Mouse (Mus musculus): ENCODE measurements around the gene Eml6. TPM values are rescaled to one million over a fixed set of nuclear protein-coding genes. Genes with fewer than 3 reads are reported as not detected.

Eml6 gene
- polyA plus RNA-seq, 1 experiment from 2014 or later = 0.25 TPM

DNA sequence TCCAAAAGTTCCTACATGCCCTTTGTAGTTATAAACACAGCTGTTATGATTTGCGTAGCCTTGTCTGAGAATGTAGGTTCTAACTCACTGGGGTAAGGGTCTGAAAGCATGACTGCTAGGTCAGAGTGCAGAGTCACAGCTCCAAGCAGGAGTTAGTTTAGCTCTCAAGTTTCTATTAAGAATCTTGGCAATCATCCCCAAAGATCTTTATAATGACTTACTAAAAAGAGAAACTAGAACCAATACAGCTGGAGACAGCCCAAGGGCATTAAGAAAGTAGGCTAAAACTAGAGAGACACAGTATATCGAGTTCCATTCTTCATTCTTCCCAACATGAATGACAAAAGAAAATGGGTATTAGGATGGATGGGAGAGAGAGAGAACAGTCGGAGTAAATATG is 81.2 kb downstream of the Eml6 start:
- TF ChIP-seq CTCF (IDR thresholded peaks at IDR 0.05; ENCODE audit: low read depth) = no peak
- H3K27me3 ChIP-seq (ENCODE audit: insufficient read depth, low read length) = no peaks in the 10 kb centered on the region
- WGBS = 59% methylated on average over 3 of the region's 3 CpGs
- H3K4me3 ChIP-seq (ENCODE audit: low read depth, low read length) = no peak overlapping the region
- no peaks in the 10 kb centered on the region for H3K9me3 ChIP-seq (ENCODE audit: low read depth, low read length)
- no peaks in the 10 kb centered on the region for H3K4me1 ChIP-seq (ENCODE audit: insufficient read depth)
- H3K36me3 ChIP-seq (ENCODE audit: insufficient read depth) = no peaks in the 10 kb centered on the region
- no peak overlapping the region for H3K4me2 ChIP-seq
- no peak overlapping the region for H3K9ac ChIP-seq
- no peak overlapping the region for H3K27ac ChIP-seq (ENCODE audit: low read depth)
- no peak for ATAC-seq (ENCODE audit: insufficient read depth)
- peak; percentile 48 for DNase-seq

DNA sequence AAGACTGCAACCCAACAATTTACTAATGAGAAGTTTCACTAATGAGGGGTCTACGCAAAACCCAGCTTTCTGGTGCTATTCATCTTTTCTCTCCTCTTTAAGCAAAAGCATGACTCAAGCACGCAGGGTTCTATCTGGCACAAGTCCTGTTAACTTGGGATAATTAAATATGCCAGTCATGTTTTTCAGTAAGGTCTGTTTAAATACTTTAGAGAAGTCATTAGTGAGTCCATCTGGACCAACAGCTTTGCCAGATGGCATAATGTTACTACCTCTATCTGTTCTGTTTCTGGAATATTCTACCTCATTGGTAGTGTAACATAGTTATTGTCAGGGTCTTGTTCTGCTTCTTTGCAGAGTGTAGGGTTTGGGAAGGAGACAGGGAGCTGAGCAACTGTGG is 101.5 kb downstream of the Eml6 start:
- DNase-seq = no peak
- 71% methylated on average over 2 of the region's 2 CpGs for WGBS
- ATAC-seq (ENCODE audit: insufficient read depth) = no peak
- Histone ChIP-seq H3K4me1 (ENCODE audit: insufficient read depth) (no peaks in the 10 kb centered on the region), H3K4me2 (no peak overlapping the region), H3K9ac (no peak overlapping the region), H3K4me3 (ENCODE audit: low read depth, low read length) (no peak overlapping the region), H3K27ac (ENCODE audit: low read depth) (no peak overlapping the region), H3K9me3 (ENCODE audit: low read depth, low read length) (no peaks in the 10 kb centered on the region), H3K27me3 (ENCODE audit: insufficient read depth, low read length) (no peaks in the 10 kb centered on the region), H3K36me3 (ENCODE audit: insufficient read depth) (no peaks in the 10 kb centered on the region)
- TF ChIP-seq CTCF (IDR thresholded peaks at IDR 0.05; ENCODE audit: low read depth) = no peak

DNA sequence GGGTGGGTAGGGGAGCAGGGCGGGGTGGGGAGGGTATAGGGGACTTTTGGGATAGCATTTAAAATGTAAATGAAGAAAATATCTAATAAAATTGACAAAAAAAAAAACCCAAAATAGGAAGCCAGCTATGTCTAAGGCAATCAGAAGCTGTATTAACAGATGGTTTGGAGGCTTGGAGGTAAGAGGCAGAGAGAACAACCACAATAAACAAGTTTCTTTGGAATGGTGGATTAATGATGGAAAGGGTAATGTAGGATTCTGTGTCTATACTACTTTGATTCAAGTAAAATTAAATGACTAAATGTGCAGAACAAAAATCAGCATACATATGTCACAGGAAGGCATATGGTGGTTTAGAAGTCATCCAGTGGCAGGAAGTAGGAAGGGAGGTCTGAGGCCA is 102.0 kb downstream of the Eml6 start:
- no peaks in the 10 kb centered on the region for H3K27me3 ChIP-seq (ENCODE audit: insufficient read depth, low read length)
- no peak overlapping the region for H3K4me2 ChIP-seq
- no peaks in the 10 kb centered on the region for H3K9me3 ChIP-seq (ENCODE audit: low read depth, low read length)
- ATAC-seq (ENCODE audit: insufficient read depth) (no peak), DNase-seq (no peak)
- H3K9ac ChIP-seq = no peak overlapping the region
- no peaks in the 10 kb centered on the region for H3K4me1 ChIP-seq (ENCODE audit: insufficient read depth)
- no peak for TF ChIP-seq CTCF (IDR thresholded peaks at IDR 0.05; ENCODE audit: low read depth)
- H3K4me3 ChIP-seq (ENCODE audit: low read depth, low read length) = no peak overlapping the region
- H3K27ac ChIP-seq (ENCODE audit: low read depth) = no peak overlapping the region
- no peaks in the 10 kb centered on the region for H3K36me3 ChIP-seq (ENCODE audit: insufficient read depth)
- WGBS = 73% methylated on average over 1 of the region's 1 CpGs

DNA sequence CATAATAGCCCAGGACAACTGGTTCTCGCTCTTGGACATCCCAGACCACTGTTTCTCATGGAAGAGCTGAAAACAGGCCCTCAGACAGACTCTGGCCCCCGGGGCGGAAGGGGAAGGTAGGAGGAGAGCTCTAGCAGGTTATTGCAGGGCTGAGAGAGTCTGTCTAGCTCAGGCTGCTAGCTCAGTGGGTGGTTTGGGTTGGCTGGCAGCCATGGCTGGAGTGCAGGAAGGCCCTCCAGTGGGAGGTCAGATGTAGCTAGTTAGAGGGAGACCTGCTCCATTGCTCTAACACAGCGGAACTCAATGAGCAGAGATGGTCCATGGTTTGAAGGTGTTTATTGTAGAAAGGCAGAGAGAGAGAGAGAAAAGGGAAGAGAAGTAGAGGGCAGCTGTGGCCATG is 112.7 kb downstream of the Eml6 start:
- Histone ChIP-seq H3K27ac (ENCODE audit: low read depth) (no peak overlapping the region), H3K4me2 (no peak overlapping the region), H3K9ac (no peak overlapping the region), H3K9me3 (ENCODE audit: low read depth, low read length) (no peaks in the 10 kb centered on the region), H3K27me3 (ENCODE audit: insufficient read depth, low read length) (no peaks in the 10 kb centered on the region), H3K36me3 (ENCODE audit: insufficient read depth) (no peaks in the 10 kb centered on the region), H3K4me1 (ENCODE audit: insufficient read depth) (no peaks in the 10 kb centered on the region), H3K4me3 (ENCODE audit: low read depth, low read length) (no peak overlapping the region)
- no peak for ATAC-seq (ENCODE audit: insufficient read depth)
- WGBS = 83% methylated on average over 4 of the region's 4 CpGs
- no peak for TF ChIP-seq CTCF (IDR thresholded peaks at IDR 0.05; ENCODE audit: low read depth)
- DNase-seq = no peak

DNA sequence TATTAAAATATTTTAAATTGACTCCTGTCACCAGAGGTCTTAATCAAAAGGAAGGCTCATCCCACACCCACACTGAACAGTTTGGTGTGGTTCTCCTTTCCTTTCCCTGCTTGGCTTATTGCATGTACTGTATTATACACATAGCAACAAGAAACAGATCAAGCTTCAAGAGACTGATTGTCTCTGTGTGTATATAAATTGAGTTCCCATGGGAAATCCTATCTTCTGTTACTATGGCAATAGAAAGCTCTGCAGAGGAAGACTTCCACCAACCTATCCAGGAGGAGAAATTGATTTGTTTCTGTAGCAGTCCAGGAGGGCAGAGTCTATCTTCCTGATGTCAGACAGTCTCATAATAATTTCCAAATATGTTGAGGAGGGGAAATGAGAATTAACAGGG is 116.5 kb downstream of the Eml6 start:
- no peak for TF ChIP-seq CTCF (IDR thresholded peaks at IDR 0.05; ENCODE audit: low read depth)
- H3K4me1 ChIP-seq (ENCODE audit: insufficient read depth) = no peaks in the 10 kb centered on the region

DNA sequence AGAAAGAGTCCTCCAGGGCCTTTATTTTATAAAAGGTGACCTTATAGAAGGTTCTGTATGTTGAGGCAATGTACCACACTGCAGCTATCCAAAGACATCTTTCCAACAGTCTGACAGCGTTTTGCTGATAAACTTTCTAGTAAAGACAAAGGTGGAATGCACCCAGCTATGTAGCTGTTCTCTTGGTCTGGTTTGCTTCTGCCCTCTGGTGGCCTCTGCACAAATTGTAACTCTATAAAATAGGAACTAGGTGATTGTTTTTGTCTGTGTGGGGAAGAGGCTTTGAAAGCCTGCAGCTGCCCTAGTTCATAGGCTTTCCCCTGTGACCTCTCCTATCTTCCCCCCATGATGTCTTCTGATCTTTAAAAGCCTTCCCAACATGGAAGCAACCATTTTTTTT is 140.7 kb downstream of the Eml6 start:
- Histone ChIP-seq H3K4me1 (ENCODE audit: insufficient read depth) (no peaks in the 10 kb centered on the region), H3K4me2 (no peak overlapping the region), H3K4me3 (ENCODE audit: low read depth, low read length) (no peak overlapping the region), H3K27me3 (ENCODE audit: insufficient read depth, low read length) (no peaks in the 10 kb centered on the region), H3K36me3 (ENCODE audit: insufficient read depth) (no peaks in the 10 kb centered on the region), H3K27ac (ENCODE audit: low read depth) (no peak overlapping the region), H3K9me3 (ENCODE audit: low read depth, low read length) (no peaks in the 10 kb centered on the region), H3K9ac (no peak overlapping the region)
- peak; percentile 76 for TF ChIP-seq CTCF (IDR thresholded peaks at IDR 0.05; ENCODE audit: low read depth)
- peak; percentile 84 for DNase-seq
- peak; percentile 75; the same call in 1 of the 2 replicates for ATAC-seq (ENCODE audit: insufficient read depth)
- 0% methylated on average over 1 of the region's 1 CpGs for WGBS

More for the DNA sequence above, 116.5 kb downstream of the Eml6 start:
- Histone ChIP-seq H3K9me3 (ENCODE audit: low read depth, low read length) (no peaks in the 10 kb centered on the region), H3K36me3 (ENCODE audit: insufficient read depth) (no peaks in the 10 kb centered on the region), H3K4me3 (ENCODE audit: low read depth, low read length) (no peak overlapping the region), H3K27me3 (ENCODE audit: insufficient read depth, low read length) (no peaks in the 10 kb centered on the region), H3K4me2 (no peak overlapping the region), H3K27ac (ENCODE audit: low read depth) (no peak overlapping the region), H3K9ac (no peak overlapping the region)
- ATAC-seq (ENCODE audit: insufficient read depth) (no peak), DNase-seq (no peak)

DNA sequence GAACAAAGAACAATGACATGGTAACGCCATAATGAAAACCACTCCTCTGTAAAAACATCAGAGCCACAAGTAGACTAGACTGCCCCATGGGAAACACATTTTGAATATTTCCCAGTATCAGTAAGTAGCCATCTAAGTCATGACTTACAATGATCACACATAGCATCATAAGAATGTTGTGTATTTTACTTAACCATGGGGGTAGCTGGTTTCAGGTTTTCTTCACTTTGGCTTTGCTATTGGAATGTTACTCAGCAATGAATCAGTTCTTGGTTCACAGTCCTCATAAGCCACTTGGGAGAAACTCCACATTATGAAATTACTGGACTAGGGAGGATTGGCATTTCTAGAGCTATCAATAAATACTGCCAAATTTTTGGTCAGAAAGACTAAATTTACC is 141.5 kb downstream of the Eml6 start:
- H3K9ac ChIP-seq = no peak overlapping the region
- no peaks in the 10 kb centered on the region for H3K36me3 ChIP-seq (ENCODE audit: insufficient read depth)
- no peak overlapping the region for H3K4me2 ChIP-seq
- H3K4me1 ChIP-seq (ENCODE audit: insufficient read depth) = no peaks in the 10 kb centered on the region
- no peaks in the 10 kb centered on the region for H3K9me3 ChIP-seq (ENCODE audit: low read depth, low read length)
- ATAC-seq (ENCODE audit: insufficient read depth) (no peak), DNase-seq (no peak)
- H3K4me3 ChIP-seq (ENCODE audit: low read depth, low read length) = no peak overlapping the region
- 75% methylated on average over 1 of the region's 1 CpGs for WGBS
- H3K27me3 ChIP-seq (ENCODE audit: insufficient read depth, low read length) = no peaks in the 10 kb centered on the region
- H3K27ac ChIP-seq (ENCODE audit: low read depth) = no peak overlapping the region
- TF ChIP-seq CTCF (IDR thresholded peaks at IDR 0.05; ENCODE audit: low read depth) = no peak

DNA sequence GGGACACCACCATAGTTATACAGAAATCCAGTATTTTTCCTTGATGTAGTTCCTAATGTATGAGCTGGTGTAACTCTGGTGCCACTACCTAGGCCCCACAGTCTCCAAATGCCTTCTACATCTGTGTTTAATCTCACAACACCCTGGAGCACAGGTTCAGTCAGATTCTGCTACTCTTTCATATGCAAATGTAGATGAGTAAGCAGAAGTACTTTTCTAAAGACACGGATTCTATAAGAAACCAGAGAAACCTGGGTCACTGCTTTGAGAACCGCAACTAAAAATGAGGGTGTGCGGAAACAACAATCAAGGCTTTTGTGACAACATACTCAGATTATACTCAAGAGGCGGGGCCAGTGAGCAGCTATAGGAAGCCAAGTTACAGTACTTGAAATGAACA is 142.8 kb downstream of the Eml6 start:
- H3K9me3 ChIP-seq (ENCODE audit: low read depth, low read length) = no peaks in the 10 kb centered on the region
- no peak overlapping the region for H3K27ac ChIP-seq (ENCODE audit: low read depth)
- H3K27me3 ChIP-seq (ENCODE audit: insufficient read depth, low read length) = no peaks in the 10 kb centered on the region
- WGBS = 75% methylated on average over 4 of the region's 4 CpGs
- DNase-seq (no peak), ATAC-seq (ENCODE audit: insufficient read depth) (no peak)
- no peak overlapping the region for H3K4me2 ChIP-seq
- no peaks in the 10 kb centered on the region for H3K36me3 ChIP-seq (ENCODE audit: insufficient read depth)
- H3K9ac ChIP-seq = no peak overlapping the region
- no peak for TF ChIP-seq CTCF (IDR thresholded peaks at IDR 0.05; ENCODE audit: low read depth)
- no peaks in the 10 kb centered on the region for H3K4me1 ChIP-seq (ENCODE audit: insufficient read depth)
- no peak overlapping the region for H3K4me3 ChIP-seq (ENCODE audit: low read depth, low read length)

All from lung, embryonic 14.5 days (tissue).